Mouse (Mus musculus): ENCODE results near the gene Tstd2. TPM values are rescaled to one million over a fixed set of nuclear protein-coding genes. Genes with fewer than 3 reads are reported as not detected.
A peak's percentile ranks its signal among the peaks of the same experiment; 100 is the strongest.

The Tstd2 gene
- total RNA-seq, 2 experiments from 2014 or later, result 9.6 to 10.4 TPM

- peak; percentile 63 for DNase-seq
- intact Hi-C loops (cut with DNase I; ENCODE audit: low total_unique reads), result no loop called here
Measured at GRCm38 (mm10) chr4:46087852-46088251, 50.6 kb downstream of the Tstd2 start.

- no peak for DNase-seq
- intact Hi-C loops (cut with DNase I; ENCODE audit: low total_unique reads), result no loop called here
Measured at GRCm38 (mm10) chr4:46087427-46087771, 51.1 kb downstream of the Tstd2 start.

DNA sequence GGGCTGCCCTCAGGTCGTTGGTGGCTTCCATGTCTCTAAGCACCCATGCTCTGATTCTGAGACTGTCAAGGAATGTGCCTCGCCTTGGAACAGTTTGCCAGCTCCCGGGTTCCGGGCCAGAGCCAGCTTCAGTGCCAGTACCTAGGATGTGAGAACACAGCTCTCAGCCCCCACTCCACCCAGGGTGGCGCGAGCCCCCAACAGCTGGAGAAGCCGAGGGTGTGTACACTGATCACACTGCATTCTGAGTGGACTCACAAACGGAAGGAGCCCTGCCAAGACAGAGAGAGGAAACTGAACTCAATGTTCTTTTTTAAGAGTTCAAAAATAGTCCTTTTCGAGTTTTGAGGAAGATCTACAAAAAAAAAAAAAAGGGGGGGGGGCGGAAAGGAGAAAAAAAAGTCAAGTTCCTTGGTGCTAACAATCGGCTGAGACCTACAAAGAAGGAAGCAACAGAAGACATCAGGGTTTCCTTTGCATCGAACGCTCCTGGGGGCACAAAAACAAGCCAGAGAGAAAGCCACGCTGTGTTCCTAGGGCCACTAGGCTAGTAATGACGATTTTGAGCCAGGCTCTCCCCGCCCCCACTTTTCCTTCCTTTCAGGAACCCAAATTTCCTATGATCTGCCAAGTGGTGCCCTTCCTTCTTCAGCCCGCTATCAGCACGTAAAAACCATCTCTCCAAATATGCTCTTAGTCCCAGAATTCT, 51.6 kb downstream of the Tstd2 start:
- DNase-seq, result peak; percentile 54
- intact Hi-C loops (cut with DNase I; ENCODE audit: low total_unique reads), result no loop called here

DNA sequence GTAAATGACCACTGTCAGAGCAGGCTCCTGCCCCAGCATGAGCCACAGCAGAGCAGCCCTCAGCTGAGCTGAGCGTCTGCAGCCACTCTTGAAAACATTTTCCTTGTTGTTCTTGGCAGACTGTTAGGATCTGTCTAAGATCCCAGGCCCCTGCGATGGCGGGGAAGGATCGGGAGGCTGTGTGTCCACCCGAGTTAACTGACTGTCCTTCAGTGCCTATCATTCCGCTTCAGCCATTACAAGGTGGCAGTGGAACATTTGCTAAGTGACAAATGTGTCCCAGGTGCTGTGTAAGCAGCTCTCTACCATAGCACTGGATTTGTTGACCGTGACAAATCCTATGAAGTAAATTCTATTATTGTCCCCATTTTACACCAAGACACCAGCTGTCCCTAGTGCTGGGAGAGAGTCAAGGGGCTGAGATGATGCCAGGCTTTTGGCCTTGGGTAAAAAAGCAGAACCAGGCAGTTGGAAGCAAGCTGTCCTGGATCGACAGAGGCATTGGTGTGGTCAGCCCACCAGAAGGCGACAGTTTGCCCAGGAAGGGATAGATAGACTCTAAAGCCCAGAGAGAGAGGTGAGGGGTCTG, 53.2 kb downstream of the Tstd2 start:
- DNase-seq, result peak; percentile 40
- intact Hi-C loops (cut with DNase I; ENCODE audit: low total_unique reads), result no loop called here

DNA sequence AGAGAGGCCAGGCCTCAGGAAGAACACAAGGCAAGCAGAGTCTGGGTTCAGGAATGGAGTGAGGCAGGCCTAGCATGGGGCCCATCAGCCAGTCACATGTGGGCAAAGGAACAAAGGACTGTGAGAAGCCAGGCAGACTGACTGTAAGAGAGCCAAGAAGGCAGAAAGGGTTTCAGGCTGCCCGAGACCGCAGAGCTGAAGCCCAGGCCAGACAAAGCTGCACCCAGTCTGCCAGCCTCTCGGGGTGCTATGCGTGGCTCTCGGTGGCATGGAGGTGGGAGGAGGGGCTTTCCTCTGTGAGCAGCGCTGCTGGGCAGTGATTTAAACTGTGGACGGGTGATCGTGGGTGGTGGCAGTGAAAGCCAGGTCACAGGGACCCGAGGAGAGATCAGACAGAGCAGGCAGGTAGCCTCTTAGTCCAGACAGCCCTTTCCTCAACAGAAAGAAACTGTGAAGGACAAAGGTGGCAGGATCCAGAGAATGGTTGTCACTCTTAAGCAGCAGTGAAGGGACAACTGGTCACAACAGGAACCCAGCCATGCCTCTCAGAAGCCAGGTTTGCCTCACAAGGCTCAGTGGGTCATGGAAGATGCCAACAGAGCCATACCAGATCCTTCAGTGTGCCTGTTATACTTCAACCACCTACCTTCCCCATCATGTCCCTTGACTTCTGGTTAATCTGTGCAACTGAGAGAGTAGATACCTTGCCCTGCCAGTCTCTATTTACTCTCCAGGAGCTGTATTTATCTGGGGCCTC, 53.9 kb downstream of the Tstd2 start:
- DNase-seq, result no peak
- intact Hi-C loops (cut with DNase I; ENCODE audit: low total_unique reads), result no loop called here

- intact Hi-C loops (cut with DNase I; ENCODE audit: low total_unique reads), result no loop called here
- no peak for DNase-seq
Measured at GRCm38 (mm10) chr4:46082555-46082954, 55.9 kb downstream of the Tstd2 start.

DNA sequence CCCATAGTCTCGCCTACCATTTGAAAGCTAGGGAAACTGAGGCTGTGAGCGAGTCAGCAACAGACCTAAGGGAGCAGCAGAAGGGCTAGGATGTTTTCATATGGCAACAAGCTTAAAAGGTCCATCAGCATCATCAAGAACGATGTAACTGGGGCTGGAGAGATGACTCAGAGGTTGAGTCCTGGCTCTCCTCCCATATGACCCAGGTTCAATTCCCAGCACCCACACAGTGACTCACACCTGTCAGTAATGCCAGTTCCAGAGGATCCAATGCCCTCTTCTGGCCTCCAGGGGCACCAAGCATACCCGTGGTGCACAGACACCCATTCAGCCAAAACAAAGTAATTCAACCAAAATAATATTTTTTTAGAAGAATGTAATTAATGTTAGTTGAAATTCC, 58.2 kb downstream of the Tstd2 start:
- intact Hi-C loops (cut with DNase I; ENCODE audit: low total_unique reads), result no loop called here
- no peak for DNase-seq

GRCm38 (mm10) chr4:46076892-46077291, 61.6 kb downstream of the Tstd2 start:
- no peak for DNase-seq
- intact Hi-C loops (cut with DNase I; ENCODE audit: low total_unique reads), result no loop called here

GRCm38 (mm10) chr4:46075664-46076063, 62.8 kb downstream of the Tstd2 start:
- DNase-seq, result no peak
- intact Hi-C loops (cut with DNase I; ENCODE audit: low total_unique reads), result no loop called here

DNA sequence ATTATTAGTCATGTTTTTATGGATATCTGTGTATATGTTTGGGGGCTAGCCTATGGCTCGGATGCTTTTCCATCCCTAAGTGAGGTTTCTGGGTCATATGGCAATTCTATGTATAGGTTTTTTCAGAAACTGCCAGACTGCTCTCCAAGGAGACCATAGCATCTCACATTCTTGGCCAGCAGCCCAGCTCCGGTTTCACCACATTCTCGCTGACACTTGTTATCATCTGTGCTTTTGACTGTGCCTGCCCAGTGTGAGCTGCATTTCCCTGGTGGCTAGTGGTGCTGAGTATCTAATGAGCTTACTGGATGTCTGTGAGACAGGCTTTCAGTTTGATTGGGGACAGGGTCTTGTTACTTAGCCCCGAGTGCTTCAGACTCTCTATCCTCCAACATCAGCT, 64.8 kb downstream of the Tstd2 start:
- intact Hi-C loops (cut with DNase I; ENCODE audit: low total_unique reads), result no loop called here
- peak; percentile 34 for DNase-seq

- DNase-seq, result no peak
- intact Hi-C loops (cut with DNase I; ENCODE audit: low total_unique reads), result no loop called here
Measured at GRCm38 (mm10) chr4:46072631-46073030, 65.9 kb downstream of the Tstd2 start.

DNA sequence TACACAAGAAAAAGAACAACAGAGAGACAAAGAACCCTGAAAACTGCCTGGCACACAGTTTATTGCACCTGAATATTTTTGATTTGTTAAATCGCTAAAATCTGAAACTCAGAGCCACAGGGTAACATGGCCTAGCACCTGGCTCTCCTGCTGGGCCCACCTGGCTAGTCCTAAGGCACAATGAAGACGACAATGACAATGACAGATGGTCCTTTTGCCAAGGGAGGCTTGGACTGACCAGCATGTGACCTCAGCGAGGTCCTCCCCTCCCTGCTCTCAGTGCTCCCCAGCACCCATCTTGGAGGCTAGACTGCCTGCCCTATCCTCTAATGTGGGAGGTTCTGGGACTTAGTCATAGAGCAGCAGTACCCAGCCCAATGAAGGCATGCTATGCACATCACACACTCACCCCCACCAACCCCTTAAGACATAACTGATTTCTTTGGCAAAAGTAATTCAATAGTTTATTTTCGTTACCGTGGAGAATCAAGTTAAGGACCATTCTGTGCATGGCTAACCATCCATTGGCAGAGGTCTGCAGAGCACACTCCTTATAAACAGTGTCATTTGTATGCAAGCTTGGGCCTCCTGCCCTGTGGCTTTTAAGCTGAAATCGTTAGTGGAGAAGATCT, 68.5 kb downstream of the Tstd2 start:
- DNase-seq, result no peak
- intact Hi-C loops (cut with DNase I; ENCODE audit: low total_unique reads), result no loop called here

GRCm38 (mm10) chr4:46068573-46068972, 69.9 kb downstream of the Tstd2 start:
- intact Hi-C loops (cut with DNase I; ENCODE audit: low total_unique reads), result no loop called here
- no peak for DNase-seq

DNA sequence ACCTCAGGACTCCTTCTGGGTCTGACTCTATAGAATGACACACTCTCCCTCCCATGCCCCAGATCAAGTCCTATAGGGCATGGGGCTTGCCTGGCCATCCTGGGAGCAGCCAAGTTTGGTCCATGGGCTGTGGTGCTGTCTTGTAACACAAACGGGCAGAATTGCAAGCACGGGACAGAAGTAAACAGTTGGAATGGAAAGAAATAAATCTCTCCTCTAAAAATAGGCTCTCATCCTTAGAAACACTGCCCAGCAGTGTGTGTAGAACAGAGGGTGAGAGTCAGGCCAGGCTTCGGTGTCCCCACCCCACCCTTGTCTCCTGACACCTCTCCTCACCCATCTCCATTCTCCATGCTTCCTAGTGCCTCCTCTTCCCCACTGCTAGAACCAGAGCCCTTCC, 70.4 kb downstream of the Tstd2 start:
- no peak for DNase-seq
- intact Hi-C loops (cut with DNase I; ENCODE audit: low total_unique reads), result no loop called here

GRCm38 (mm10) chr4:46065695-46066340, 72.7 kb downstream of the Tstd2 start:
- DNase-seq, result no peak

DNA sequence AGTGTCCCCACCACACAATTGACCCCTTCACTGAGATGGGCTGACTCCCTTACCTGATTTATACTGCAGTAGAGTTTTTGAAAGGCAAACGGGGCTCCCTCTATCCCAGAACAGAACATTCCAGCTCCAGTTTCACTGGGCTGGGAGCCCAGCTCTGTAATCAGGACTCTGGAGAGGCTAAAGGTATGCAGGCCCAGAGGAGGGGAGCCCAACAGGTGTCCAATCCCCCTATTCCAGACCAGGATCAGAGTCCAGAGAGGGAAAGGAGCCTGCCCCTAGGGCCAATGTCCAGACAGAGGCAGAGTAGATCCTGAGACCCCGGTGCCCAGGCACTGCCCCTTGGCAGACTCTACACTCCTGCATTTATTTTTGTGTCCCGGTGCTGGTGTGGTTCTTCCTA, 73.5 kb downstream of the Tstd2 start:
- DNase-seq, result peak; percentile 41
- intact Hi-C loops (cut with DNase I; ENCODE audit: low total_unique reads), result no loop called here

More at GRCm38 (mm10) chr4:46065695-46066340, 72.7 kb downstream of the Tstd2 start:
- intact Hi-C loops (cut with DNase I; ENCODE audit: low total_unique reads), result no loop called here

All from gastrocnemius, postnatal 14 days (tissue).